Comparison of ENCODE assay signal across 24 mouse cellular contexts in the genomic region with DNA sequence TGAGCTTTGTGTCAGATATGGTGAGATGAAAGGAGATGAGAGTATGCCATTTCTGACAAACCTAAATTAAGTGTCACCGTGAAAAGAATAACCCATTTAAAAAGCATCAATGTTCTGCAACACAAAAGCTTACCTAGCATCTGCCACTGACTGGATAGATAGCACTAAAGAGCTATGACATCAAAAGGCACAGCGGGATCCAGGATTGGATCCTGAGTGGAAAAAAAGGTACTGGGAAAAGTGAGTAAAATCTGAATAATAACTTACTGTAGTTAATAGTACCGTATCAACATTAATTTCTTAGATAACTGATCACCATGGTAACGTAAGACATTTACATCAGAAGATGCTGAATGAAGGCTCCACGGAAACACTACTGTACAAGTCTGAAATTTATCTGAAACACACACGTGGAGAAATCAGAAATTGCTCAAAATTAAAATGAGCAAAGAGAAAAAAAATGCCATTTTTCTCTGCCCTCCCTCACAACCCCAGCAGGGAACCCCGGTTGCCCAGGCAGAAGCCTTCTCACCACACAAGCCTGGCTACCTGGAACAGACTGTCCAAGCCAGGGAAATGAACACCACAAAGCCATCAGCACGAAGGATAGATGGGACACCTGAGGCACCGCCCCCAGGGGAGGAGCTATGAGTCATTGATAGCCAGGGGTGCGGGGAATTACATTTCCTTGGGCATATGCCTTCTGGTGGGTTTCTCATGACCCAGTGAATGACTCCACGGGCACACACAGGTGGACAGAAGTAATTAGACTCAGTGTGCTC.
DNase-seq lines count a peak whose midpoint lies in the region; ATAC-seq lines count a peak whose summit lies in the region.
"Had no signal": no experiment of that assay in that cellular context is flagged by ENCODE, and none has a peak within 500 bp of the region (broad histone marks: within the 10 kb centered on the region; RNA-seq: fewer than 3 reads in every experiment).

No protein-coding gene starts in this region.

- no peak overlapping the region for H3K9ac ChIP-seq in forebrain, embryonic 13.5 days
- H3K9ac ChIP-seq in forebrain, embryonic 12.5 days = no peak overlapping the region
- no peak overlapping the region for H3K9ac ChIP-seq in midbrain, embryonic 16.5 days (ENCODE audit: low read depth, low read length)
- H3K9ac ChIP-seq in midbrain, embryonic 13.5 days (replicated peaks) = no peak overlapping the region
- no peak overlapping the region for H3K9ac ChIP-seq in liver, embryonic 12.5 days
- H3K9ac ChIP-seq: hindbrain, embryonic 13.5 days; intestine, embryonic 15.5 days had no signal

- intact Hi-C loops in heart, postnatal 25 days (cut with DNase I) = no loop called here

- WGBS in forebrain, embryonic 13.5 days = 81% methylated on average over 11 of the region's 11 CpGs
- 83% methylated on average over 11 of the region's 11 CpGs for WGBS in forebrain, embryonic 12.5 days
- 68% methylated on average over 11 of the region's 11 CpGs for WGBS in midbrain, embryonic 16.5 days
- WGBS in midbrain, embryonic 13.5 days = 85% methylated on average over 11 of the region's 11 CpGs
- 57% methylated on average over 11 of the region's 11 CpGs for WGBS in liver, embryonic 12.5 days (ENCODE audit: insufficient replicate concordance)

- no peaks in the 10 kb centered on the region for H3K4me1 ChIP-seq in forebrain, embryonic 13.5 days
- no peaks in the 10 kb centered on the region for H3K4me1 ChIP-seq in forebrain, embryonic 12.5 days
- H3K4me1 ChIP-seq in midbrain, embryonic 16.5 days (ENCODE audit: control insufficient read depth, insufficient read depth, low read length) = peaks cover 3% of the 10 kb centered on the region
- no peaks in the 10 kb centered on the region for H3K4me1 ChIP-seq in midbrain, embryonic 13.5 days (replicated peaks)
- H3K4me1 ChIP-seq in liver, embryonic 12.5 days = no peaks in the 10 kb centered on the region
- H3K4me1 ChIP-seq: forebrain, embryonic 10.5 days; hindbrain, embryonic 10.5 days; hindbrain, embryonic 13.5 days; intestine, embryonic 15.5 days had no signal

- no peak overlapping the region for H3K4me3 ChIP-seq in forebrain, embryonic 13.5 days
- H3K4me3 ChIP-seq in forebrain, embryonic 12.5 days (replicated peaks) = no peak overlapping the region
- no peak overlapping the region for H3K4me3 ChIP-seq in midbrain, embryonic 16.5 days (ENCODE audit: low read depth, low read length)
- no peak overlapping the region for H3K4me3 ChIP-seq in midbrain, embryonic 13.5 days (replicated peaks)
- H3K4me3 ChIP-seq in liver, embryonic 12.5 days = no peak overlapping the region
- H3K4me3 ChIP-seq: forebrain, embryonic 10.5 days; hindbrain, embryonic 10.5 days; hindbrain, embryonic 13.5 days; intestine, embryonic 15.5 days had no signal

- no peaks in the 10 kb centered on the region for H3K9me3 ChIP-seq in forebrain, embryonic 13.5 days (replicated peaks)
- no peaks in the 10 kb centered on the region for H3K9me3 ChIP-seq in forebrain, embryonic 12.5 days
- H3K9me3 ChIP-seq in midbrain, embryonic 16.5 days (replicated peaks; ENCODE audit: control insufficient read depth, low read length, poor library complexity, severe bottlenecking) = no peaks in the 10 kb centered on the region
- no peaks in the 10 kb centered on the region for H3K9me3 ChIP-seq in midbrain, embryonic 13.5 days
- no peaks in the 10 kb centered on the region for H3K9me3 ChIP-seq in liver, embryonic 12.5 days (replicated peaks)
- H3K9me3 ChIP-seq: forebrain, embryonic 10.5 days; G1E; hindbrain, embryonic 10.5 days; hindbrain, embryonic 13.5 days; intestine, embryonic 15.5 days had no signal

- H3K4me2 ChIP-seq in forebrain, embryonic 13.5 days = no peak overlapping the region
- no peak overlapping the region for H3K4me2 ChIP-seq in forebrain, embryonic 12.5 days
- H3K4me2 ChIP-seq in midbrain, embryonic 16.5 days (ENCODE audit: low read length) = no peak overlapping the region
- no peak overlapping the region for H3K4me2 ChIP-seq in midbrain, embryonic 13.5 days (replicated peaks)
- H3K4me2 ChIP-seq in liver, embryonic 12.5 days = no peak overlapping the region
- H3K4me2 ChIP-seq: heart, embryonic 11.5 days; hindbrain, embryonic 13.5 days; intestine, embryonic 15.5 days had no signal

- no peaks in the 10 kb centered on the region for H3K36me3 ChIP-seq in forebrain, embryonic 13.5 days (ENCODE audit: poor library complexity, severe bottlenecking)
- H3K36me3 ChIP-seq in forebrain, embryonic 12.5 days (replicated peaks) = no peaks in the 10 kb centered on the region
- no peaks in the 10 kb centered on the region for H3K36me3 ChIP-seq in midbrain, embryonic 16.5 days (ENCODE audit: control insufficient read depth, insufficient read depth, low read length)
- H3K36me3 ChIP-seq in midbrain, embryonic 13.5 days = no peaks in the 10 kb centered on the region
- H3K36me3 ChIP-seq in liver, embryonic 12.5 days = no peaks in the 10 kb centered on the region
- H3K36me3 ChIP-seq: forebrain, embryonic 10.5 days; G1E; hindbrain, embryonic 10.5 days; hindbrain, embryonic 13.5 days; intestine, embryonic 15.5 days had no signal

- peak; percentile 68 for DNase-seq in heart, adult 11 months
- no peak for DNase-seq in heart, postnatal 25 days (ENCODE audit: low spot score)
- DNase-seq: adrenal gland, postnatal 10 days; adrenal gland, postnatal 36 days; B cell, adult 2 months; cerebellum, adult 11 months; cerebellum, adult 2 months; cerebellum, adult 9-11 months; gastrocnemius, postnatal 10 days; gastrocnemius, postnatal 36 days; heart, postnatal 36 days had no signal

- ATAC-seq in forebrain, embryonic 13.5 days = 0 out of 2 replicates have a peak, but pooled peaks have one; percentile 13
- no peak for ATAC-seq in forebrain, embryonic 12.5 days (ENCODE audit: low FRiP score)
- ATAC-seq in midbrain, embryonic 16.5 days = peak; percentile 68
- ATAC-seq in midbrain, embryonic 13.5 days = no peak
- ATAC-seq in liver, embryonic 12.5 days = no peak
- ATAC-seq: hindbrain, embryonic 16.5 days; intestine, embryonic 15.5 days; Patski had no signal

- H3K27ac ChIP-seq in forebrain, embryonic 13.5 days = no peak overlapping the region
- H3K27ac ChIP-seq in forebrain, embryonic 12.5 days = no peak overlapping the region
- no peak overlapping the region for H3K27ac ChIP-seq in midbrain, embryonic 16.5 days (ENCODE audit: low read length)
- H3K27ac ChIP-seq in midbrain, embryonic 13.5 days = no peak overlapping the region
- H3K27ac ChIP-seq in liver, embryonic 12.5 days = no peak overlapping the region
- H3K27ac ChIP-seq: forebrain, embryonic 10.5 days; hindbrain, embryonic 10.5 days; hindbrain, embryonic 13.5 days; intestine, embryonic 15.5 days had no signal

- no peaks in the 10 kb centered on the region for H3K27me3 ChIP-seq in forebrain, embryonic 13.5 days
- H3K27me3 ChIP-seq in forebrain, embryonic 12.5 days = no peaks in the 10 kb centered on the region
- no peaks in the 10 kb centered on the region for H3K27me3 ChIP-seq in midbrain, embryonic 16.5 days (ENCODE audit: control insufficient read depth, insufficient read depth, low read depth, low read length)
- H3K27me3 ChIP-seq in midbrain, embryonic 13.5 days = no peaks in the 10 kb centered on the region
- H3K27me3 ChIP-seq in liver, embryonic 12.5 days (replicated peaks) = no peaks in the 10 kb centered on the region
- H3K27me3 ChIP-seq: hindbrain, embryonic 13.5 days; intestine, embryonic 15.5 days had no signal

Comparison
In these comparisons a context has a peak if more than half of its experiments do, and no peak if none do; other contexts are left out.
1. ATAC-seq: peak in forebrain, embryonic 13.5 days (single experiment) and midbrain, embryonic 16.5 days (single experiment); none in forebrain, embryonic 12.5 days (single experiment), midbrain, embryonic 13.5 days (single experiment) and liver, embryonic 12.5 days (single experiment).